Mouse (Mus musculus) stomach, postnatal 0 days (tissue): ENCODE results near the gene Reps2. TPM values are rescaled to one million over a fixed set of nuclear protein-coding genes. Genes with fewer than 3 reads are reported as not detected.

Source experiments
- ATAC-seq: fragments of 200-750 bp; cut with Nextera tagmentation; 2 replicates; pipeline ENCODE4 v1.8.0; 2017; ENCODE audit not compliant: low FRiP score, low TSS enrichment
- DNase-seq: peaks from one replicate; pipeline ENCODE4 v3.0.0-alpha.2; 2016; ENCODE audit warnings: low spot score
- H3K27ac ChIP-seq: fragments of 300-500 bp; sonication (generic); replicated peaks from 2 replicates; pipeline ENCODE4 v1.5.1; 2014; ENCODE audit warnings: mild to moderate bottlenecking, control low read depth
- H3K27me3 ChIP-seq: fragments of 300-500 bp; sonication (generic); 2 replicates; pipeline ENCODE4 v1.6.1; 2014; ENCODE audit warnings: low read length; ENCODE audit not compliant: control insufficient read depth, insufficient read depth
- H3K36me3 ChIP-seq: fragments of 300-500 bp; sonication (generic); 2 replicates; pipeline ENCODE4 v1.6.1; 2014; ENCODE audit warnings: low read length, mixed read lengths; ENCODE audit not compliant: control insufficient read depth, insufficient read depth
- H3K4me1 ChIP-seq: fragments of 300-500 bp; sonication (generic); replicated peaks from 2 replicates; pipeline ENCODE4 v1.6.1; 2014; ENCODE audit warnings: antibody characterized with exemption; ENCODE audit not compliant: control insufficient read depth, insufficient read depth
- H3K4me2 ChIP-seq: fragments of 300-500 bp; sonication (generic); replicated peaks from 2 replicates; pipeline ENCODE4 v1.6.1; 2014; ENCODE audit warnings: low read depth, mild to moderate bottlenecking, control low read depth, moderate library complexity
- H3K4me3 ChIP-seq: fragments of 300-500 bp; sonication (generic); 2 replicates; pipeline ENCODE4 v1.5.1; 2014; ENCODE audit warnings: low read depth, low read length, control low read depth
- H3K9ac ChIP-seq: fragments of 300-500 bp; sonication (generic); 2 replicates; pipeline ENCODE4 v1.6.1; 2014; ENCODE audit warnings: mild to moderate bottlenecking, low read length, control low read depth, mixed read lengths
- H3K9me3 ChIP-seq: fragments of 300-500 bp; sonication (generic); 2 replicates; pipeline ENCODE4 v1.6.1; 2016; ENCODE audit warnings: low read length; ENCODE audit not compliant: control insufficient read depth
- CTCF ChIP-seq: IDR thresholded peaks from 2 replicates; pipeline ENCODE4 v1.5.1; 2016; ENCODE audit warnings: antibody characterized with exemption, low read depth, mild to moderate bottlenecking, moderate library complexity
- EP300 ChIP-seq: optimal IDR thresholded peaks from 2 replicates; pipeline ENCODE3; 2016; ENCODE audit warnings: antibody characterized with exemption
- WGBS: fragments of 180-500 bp; shearing (Covaris S2); extraction: QIAGEN DNeasy Blood & Tissue Kit; methylation state at CpG from one replicate; pipeline ENCODE4 v1.1.7; 2014; 5-methylcytosine and 5-hydroxymethylcytosine counted together
- polyA plus RNA-seq: library from polyadenylated mRNA; unstranded; fragments of >200 nt; fragmentation: Nextera tagmentation; extraction: Ambion mirVana; gene quantifications from 2 replicates; pipeline ENCODE4 v1.2.1, GENCODE M21; 2015

Gene Reps2
- polyA plus RNA-seq, 1 experiment from 2014 or later = 0.72 TPM

DNA sequence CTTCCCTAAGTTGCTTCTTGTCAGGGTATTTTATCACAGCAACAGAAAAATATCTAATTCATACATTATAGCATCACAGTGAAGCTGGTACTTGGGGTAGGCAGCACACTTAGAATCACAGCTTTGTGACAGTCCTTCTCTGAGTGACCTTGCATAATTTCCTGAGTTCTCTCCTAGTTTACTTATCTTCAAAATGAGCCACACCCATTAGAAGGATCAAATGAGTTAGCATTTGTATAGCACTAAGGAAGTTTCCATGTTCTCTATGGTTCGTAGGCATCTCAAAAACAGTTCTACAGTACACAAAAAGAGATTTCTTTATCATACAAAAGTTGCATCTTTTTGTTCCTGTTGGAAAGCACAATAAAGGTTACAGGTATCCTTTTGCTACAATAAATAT is 187.0 kb downstream of the Reps2 start:
- H3K4me1 ChIP-seq = no peaks in the 10 kb centered on the region
- DNase-seq (no peak), ATAC-seq (no peak)
- no peaks in the 10 kb centered on the region for H3K27me3 ChIP-seq
- H3K36me3 ChIP-seq = no peaks in the 10 kb centered on the region
- no peaks in the 10 kb centered on the region for H3K9me3 ChIP-seq
- no peak overlapping the region for H3K4me2 ChIP-seq
- TF ChIP-seq CTCF (no peak), EP300 (no peak)
- no peak overlapping the region for H3K9ac ChIP-seq
- no peak overlapping the region for H3K4me3 ChIP-seq
- H3K27ac ChIP-seq = no peak overlapping the region
- WGBS = 60% methylated on average over 1 of the region's 1 CpGs

- Histone ChIP-seq H3K9me3 (no peaks in the 10 kb centered on the region), H3K9ac (no peak overlapping the region), H3K27me3 (no peaks in the 10 kb centered on the region), H3K4me3 (no peak overlapping the region), H3K36me3 (no peaks in the 10 kb centered on the region), H3K27ac (no peak overlapping the region), H3K4me2 (no peak overlapping the region), H3K4me1 (no peaks in the 10 kb centered on the region)
- TF ChIP-seq CTCF (no peak), EP300 (no peak)
- ATAC-seq = no peak
- 80% methylated on average over 1 of the region's 1 CpGs for WGBS
- no peak for DNase-seq
These were observed 188.1 kb downstream of the Reps2 start for GRCm38 (mm10) chrX:162455364-162455763.

- no peak for TF ChIP-seq EP300
- TF ChIP-seq CTCF = peak; percentile 64
- no peaks in the 10 kb centered on the region for H3K4me1 ChIP-seq
- DNase-seq = no peak
- H3K4me2 ChIP-seq = no peak overlapping the region
- H3K4me3 ChIP-seq = no peak overlapping the region
- WGBS = 59% methylated on average over 7 of the region's 7 CpGs
- no peak overlapping the region for H3K27ac ChIP-seq
- no peaks in the 10 kb centered on the region for H3K27me3 ChIP-seq
- H3K9ac ChIP-seq = no peak overlapping the region
- ATAC-seq = no peak
- no peaks in the 10 kb centered on the region for H3K36me3 ChIP-seq
- H3K9me3 ChIP-seq = no peaks in the 10 kb centered on the region
These were observed 189.5 kb downstream of the Reps2 start for GRCm38 (mm10) chrX:162453821-162454402.

DNA sequence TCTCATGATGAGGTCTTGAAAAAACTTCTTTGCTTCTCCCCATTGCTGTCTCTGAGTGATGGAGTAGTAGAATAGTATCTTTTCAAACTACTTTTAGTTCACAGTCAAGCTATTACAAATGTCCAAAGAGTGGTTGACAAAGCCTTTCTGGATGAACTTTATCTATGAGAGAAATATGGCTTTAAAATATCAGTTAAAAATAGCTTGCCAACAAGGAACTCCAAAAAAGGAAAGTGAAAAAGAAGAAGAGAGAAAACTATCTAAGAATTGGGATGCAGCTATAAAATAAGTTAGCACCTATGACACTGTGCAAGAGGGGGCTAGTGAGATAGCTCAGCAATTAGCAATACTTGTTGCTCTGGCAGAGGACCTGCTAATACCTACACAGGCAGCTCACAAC is 190.8 kb downstream of the Reps2 start:
- H3K4me2 ChIP-seq = no peak overlapping the region
- H3K27ac ChIP-seq = no peak overlapping the region
- DNase-seq (no peak), ATAC-seq (no peak)
- no peaks in the 10 kb centered on the region for H3K27me3 ChIP-seq
- no peaks in the 10 kb centered on the region for H3K4me1 ChIP-seq
- no peak overlapping the region for H3K4me3 ChIP-seq
- TF ChIP-seq CTCF (no peak), EP300 (no peak)
- no peaks in the 10 kb centered on the region for H3K9me3 ChIP-seq
- no peaks in the 10 kb centered on the region for H3K36me3 ChIP-seq
- no peak overlapping the region for H3K9ac ChIP-seq

DNA sequence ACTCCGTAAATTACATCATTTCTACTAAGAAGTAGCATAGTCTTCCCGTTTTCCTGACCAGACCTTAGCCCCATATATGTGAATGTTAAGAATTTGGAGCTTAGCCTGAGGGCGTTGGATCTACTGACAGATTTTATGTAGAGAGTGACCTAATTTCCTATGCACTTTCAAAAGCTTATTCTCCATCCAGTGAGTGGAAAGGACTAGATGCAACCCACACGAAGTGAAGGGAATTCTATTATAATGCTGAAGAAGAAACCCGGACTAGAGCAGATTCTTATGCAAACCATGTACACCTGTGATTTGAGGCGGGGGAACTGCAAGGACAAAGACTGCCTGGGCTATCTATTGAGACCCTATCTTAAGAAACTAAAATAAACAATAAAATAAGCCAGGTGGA is 195.5 kb downstream of the Reps2 start:
- 59% methylated on average over 6 of the region's 6 CpGs for WGBS
- H3K4me3 ChIP-seq = no peak overlapping the region
- H3K27me3 ChIP-seq = no peaks in the 10 kb centered on the region
- TF ChIP-seq CTCF = no peak
- no peak overlapping the region for H3K9ac ChIP-seq
- ATAC-seq = no peak
- no peak overlapping the region for H3K27ac ChIP-seq
- H3K36me3 ChIP-seq = no peaks in the 10 kb centered on the region
- H3K4me2 ChIP-seq = no peak overlapping the region
- no peaks in the 10 kb centered on the region for H3K9me3 ChIP-seq
- H3K4me1 ChIP-seq = no peaks in the 10 kb centered on the region
- DNase-seq = no peak

DNA sequence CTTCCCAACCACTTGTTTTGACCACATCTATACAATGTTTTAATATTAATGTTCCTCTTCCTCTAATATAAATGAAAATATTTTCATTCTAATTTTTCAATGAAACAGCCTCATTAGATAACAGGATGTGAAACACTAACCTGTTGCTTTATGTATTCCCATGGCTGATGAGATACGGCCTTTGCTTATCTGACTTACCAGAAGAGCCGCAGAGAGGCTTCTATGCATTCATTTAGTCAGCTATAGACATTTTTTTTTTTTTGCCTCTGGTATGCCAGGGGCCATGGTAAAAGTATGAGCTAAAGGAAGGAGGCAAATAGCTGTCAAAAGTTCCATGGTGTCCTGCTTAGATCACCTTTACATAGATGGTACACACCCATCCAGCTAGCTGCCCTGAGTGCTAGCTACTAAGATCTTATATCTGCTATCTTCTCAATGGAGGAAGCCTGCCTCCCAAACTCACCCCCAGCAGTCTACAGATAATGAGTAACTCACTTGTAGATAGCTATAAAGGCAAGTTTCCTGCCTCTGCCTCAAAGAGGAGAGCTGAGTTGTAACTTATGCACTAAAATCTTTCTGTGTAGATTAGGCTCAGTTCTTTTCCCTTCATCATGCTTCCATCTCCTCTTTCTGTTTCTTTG is 196.7 kb downstream of the Reps2 start:
- DNase-seq (no peak), ATAC-seq (no peak)
- Histone ChIP-seq H3K9ac (no peak overlapping the region), H3K36me3 (no peaks in the 10 kb centered on the region), H3K4me3 (no peak overlapping the region), H3K4me1 (no peaks in the 10 kb centered on the region), H3K27ac (no peak overlapping the region), H3K27me3 (no peaks in the 10 kb centered on the region), H3K9me3 (no peaks in the 10 kb centered on the region), H3K4me2 (no peak overlapping the region)
- TF ChIP-seq EP300 (no peak), CTCF (no peak)
- WGBS = 93% methylated on average over 2 of the region's 2 CpGs
